Mouse (Mus musculus): ENCODE data around the gene Ei24. TPM values are rescaled to one million over a fixed set of nuclear protein-coding genes. Genes with fewer than 3 reads are reported as not detected.

Ei24 gene
- polyA plus RNA-seq (2015; fragmentation: Nextera tagmentation; extraction: Ambion mirVana) = 125 and 128 TPM in 2 replicates

DNA sequence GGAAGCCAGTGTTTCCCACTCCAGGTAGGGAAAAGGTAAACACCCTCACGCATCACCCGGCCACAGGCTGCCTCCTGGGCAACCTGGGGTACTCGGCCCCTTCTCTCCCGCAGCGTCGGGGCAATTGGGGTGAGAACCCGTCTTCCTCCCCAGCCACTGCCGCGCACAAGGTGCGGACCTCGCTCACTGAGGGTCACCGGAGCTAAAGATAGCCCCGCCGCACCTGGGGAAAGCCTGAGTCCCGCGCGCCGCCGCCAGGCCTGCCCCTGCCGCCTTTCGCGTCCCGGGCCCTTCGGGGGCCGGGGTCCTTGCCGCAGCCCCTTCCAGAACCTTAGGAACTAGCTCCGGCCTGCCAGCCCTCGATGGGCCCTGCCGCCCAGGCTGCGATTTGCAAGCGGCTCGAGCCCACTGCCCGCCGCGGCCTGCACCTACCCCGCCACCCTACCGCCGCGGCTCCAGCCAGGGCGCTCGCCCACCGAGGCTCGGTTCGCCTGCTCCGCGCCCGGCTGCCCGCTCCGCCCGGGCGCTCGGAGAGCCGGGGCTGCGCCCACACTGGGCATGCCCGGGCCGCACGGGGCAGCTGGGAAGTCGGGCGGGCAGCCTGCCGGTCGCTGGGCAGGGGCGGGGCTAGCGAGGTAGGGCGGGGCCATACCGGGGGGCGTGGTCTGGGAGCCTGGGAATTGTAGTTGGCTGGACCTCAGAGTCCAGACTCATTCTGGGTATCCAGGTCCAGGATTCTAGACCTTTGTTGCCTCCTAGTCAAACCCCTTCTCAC is at the start of gene Ei24:
Gene Ei24 (minus strand): TSS at position 613 of the 775 bp plus-strand sequence.
- H3K4me3 ChIP-seq (ENCODE audit: low read length) = peak within 1 kb of the TSS; percentile 71
- H3K4me2 ChIP-seq (ENCODE audit: low read length) = peak within 1 kb of the TSS; percentile 73
- H3K27me3 ChIP-seq (replicated peaks; ENCODE audit: control insufficient read depth, insufficient read depth, low read length) = no peaks in the 10 kb centered on the region
- peak within 1 kb of the TSS; percentile 56 for H3K27ac ChIP-seq (ENCODE audit: low read depth, low read length)
- under 1% methylated on average over 60 of the region's 66 CpGs for WGBS
- ATAC-seq = peak; percentile 99
- 0 out of 2 replicates have a peak, but pooled peaks cover 2% of the 10 kb centered on the region for H3K36me3 ChIP-seq (ENCODE audit: control insufficient read depth, insufficient read depth, low read length)
- peak within 1 kb of the TSS; percentile 86 for H3K9ac ChIP-seq (ENCODE audit: low read depth, low read length)
- peaks cover 11% of the 10 kb centered on the region for H3K4me1 ChIP-seq (ENCODE audit: control insufficient read depth, insufficient read depth, low read depth, low read length)
- no peaks in the 10 kb centered on the region for H3K9me3 ChIP-seq (ENCODE audit: control insufficient read depth, low read length)

DNA sequence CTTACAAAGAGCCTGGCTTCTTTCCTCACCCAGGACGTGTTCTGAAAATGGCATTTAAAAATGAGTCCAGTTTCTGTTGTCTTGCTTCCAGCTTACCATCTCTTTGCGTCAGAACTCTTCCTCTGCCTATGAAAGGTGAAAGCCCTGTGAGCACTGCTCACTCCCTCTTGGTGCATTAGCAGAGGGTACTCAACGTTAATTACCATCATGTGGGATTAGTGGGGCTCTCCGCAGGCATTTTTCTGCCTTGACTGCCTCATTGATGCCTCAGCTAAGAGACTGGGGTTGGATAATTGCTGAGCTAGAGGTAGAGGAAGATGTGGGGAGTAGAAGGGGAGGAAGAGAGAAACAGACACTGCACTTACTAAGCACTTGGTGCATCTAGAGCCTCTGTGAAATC is 49.2 kb upstream of the Ei24 start:
- no peaks in the 10 kb centered on the region for H3K9me3 ChIP-seq (ENCODE audit: control insufficient read depth, low read length)
- no peak overlapping the region for H3K4me2 ChIP-seq (ENCODE audit: low read length)
- no peak overlapping the region for H3K4me3 ChIP-seq (ENCODE audit: low read length)
- no peaks in the 10 kb centered on the region for H3K4me1 ChIP-seq (ENCODE audit: control insufficient read depth, insufficient read depth, low read depth, low read length)
- peaks cover 39% of the 10 kb centered on the region for H3K36me3 ChIP-seq (ENCODE audit: control insufficient read depth, insufficient read depth, low read length)
- H3K27me3 ChIP-seq (replicated peaks; ENCODE audit: control insufficient read depth, insufficient read depth, low read length) = no peaks in the 10 kb centered on the region
- 51% methylated on average over 4 of the region's 4 CpGs for WGBS
- ATAC-seq = no peak
- no peak overlapping the region for H3K9ac ChIP-seq (ENCODE audit: low read depth, low read length)
- H3K27ac ChIP-seq (ENCODE audit: low read depth, low read length) = no peak overlapping the region

GRCm38 (mm10) chr9:36833914-36834313 is 36.7 kb upstream of the Ei24 start:
- Histone ChIP-seq H3K4me2 (ENCODE audit: low read length) (peak overlapping the region; percentile 81), H3K27ac (ENCODE audit: low read depth, low read length) (peak overlapping the region; percentile 89), H3K9me3 (ENCODE audit: control insufficient read depth, low read length) (no peaks in the 10 kb centered on the region), H3K36me3 (ENCODE audit: control insufficient read depth, insufficient read depth, low read length) (no peaks in the 10 kb centered on the region), H3K9ac (ENCODE audit: low read depth, low read length) (peak overlapping the region; percentile 76), H3K27me3 (replicated peaks; ENCODE audit: control insufficient read depth, insufficient read depth, low read length) (no peaks in the 10 kb centered on the region), H3K4me1 (ENCODE audit: control insufficient read depth, insufficient read depth, low read depth, low read length) (peaks cover 21% of the 10 kb centered on the region), H3K4me3 (ENCODE audit: low read length) (peak overlapping the region; percentile 55)
- peak; percentile 13 for ATAC-seq
- 9% methylated on average over 3 of the region's 3 CpGs for WGBS

GRCm38 (mm10) chr9:36833043-36833881 is 36.1 kb upstream of the Ei24 start:
- Histone ChIP-seq H3K4me2 (ENCODE audit: low read length) (peak overlapping the region; percentile 81), H3K36me3 (ENCODE audit: control insufficient read depth, insufficient read depth, low read length) (no peaks in the 10 kb centered on the region), H3K9me3 (ENCODE audit: control insufficient read depth, low read length) (no peaks in the 10 kb centered on the region), H3K4me3 (ENCODE audit: low read length) (peak overlapping the region; percentile 55), H3K27ac (ENCODE audit: low read depth, low read length) (peak overlapping the region; percentile 89), H3K9ac (ENCODE audit: low read depth, low read length) (peak overlapping the region; percentile 76), H3K4me1 (ENCODE audit: control insufficient read depth, insufficient read depth, low read depth, low read length) (peaks cover 21% of the 10 kb centered on the region), H3K27me3 (replicated peaks; ENCODE audit: control insufficient read depth, insufficient read depth, low read length) (no peaks in the 10 kb centered on the region)
- ATAC-seq = peak; percentile 78
- under 1% methylated on average over 31 of the region's 31 CpGs for WGBS

DNA sequence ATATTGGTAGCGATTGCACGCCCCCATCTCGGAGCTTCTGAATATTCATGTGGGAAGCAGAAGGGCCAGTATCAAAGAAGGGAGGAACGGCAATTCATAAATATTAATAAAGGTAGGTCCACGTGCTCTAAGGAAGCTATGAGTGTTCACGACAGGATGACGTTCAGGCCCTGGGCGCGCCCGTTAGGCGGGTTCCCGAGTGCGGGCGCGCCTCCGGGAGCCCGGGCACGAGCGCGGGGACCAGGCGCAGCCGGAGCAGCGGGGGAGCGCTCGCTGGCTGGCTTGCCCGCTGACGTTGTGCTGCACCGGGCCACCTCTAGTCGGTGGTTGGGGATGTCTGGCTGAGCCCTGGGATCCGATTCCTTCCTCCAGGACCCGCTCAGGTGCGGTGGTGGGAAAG is 35.3 kb upstream of the Ei24 start:
- Histone ChIP-seq H3K9me3 (ENCODE audit: control insufficient read depth, low read length) (no peaks in the 10 kb centered on the region), H3K4me3 (ENCODE audit: low read length) (peak overlapping the region; percentile 55), H3K27me3 (replicated peaks; ENCODE audit: control insufficient read depth, insufficient read depth, low read length) (no peaks in the 10 kb centered on the region), H3K4me1 (ENCODE audit: control insufficient read depth, insufficient read depth, low read depth, low read length) (peaks cover 21% of the 10 kb centered on the region), H3K27ac (ENCODE audit: low read depth, low read length) (peak overlapping the region; percentile 89), H3K36me3 (ENCODE audit: control insufficient read depth, insufficient read depth, low read length) (no peaks in the 10 kb centered on the region), H3K4me2 (ENCODE audit: low read length) (peak overlapping the region; percentile 81), H3K9ac (ENCODE audit: low read depth, low read length) (peak overlapping the region; percentile 76)
- ATAC-seq = peak; percentile 93
- WGBS = 1% methylated on average over 27 of the region's 32 CpGs

DNA sequence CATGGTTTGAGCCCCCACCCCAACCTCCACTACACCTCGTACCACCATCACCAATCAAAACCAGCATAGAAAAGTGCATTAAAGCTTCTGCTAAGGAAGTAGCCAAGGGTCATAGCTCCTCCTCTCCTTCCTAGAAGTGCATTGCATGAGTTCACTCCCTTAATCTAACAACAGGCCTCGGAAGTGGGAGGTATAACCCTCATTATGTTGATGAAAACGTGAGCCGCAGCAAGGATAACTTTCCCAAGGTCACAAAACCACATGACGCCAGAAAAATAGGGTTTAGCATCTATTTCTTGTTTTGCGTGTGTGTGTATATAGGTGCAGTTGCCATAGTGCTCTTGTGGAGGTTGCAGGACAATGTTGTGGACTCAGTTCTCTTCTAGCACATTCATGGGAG is 34.2 kb upstream of the Ei24 start:
- Histone ChIP-seq H3K4me3 (ENCODE audit: low read length) (no peak overlapping the region), H3K9ac (ENCODE audit: low read depth, low read length) (no peak overlapping the region), H3K4me2 (ENCODE audit: low read length) (no peak overlapping the region), H3K4me1 (ENCODE audit: control insufficient read depth, insufficient read depth, low read depth, low read length) (peaks cover 21% of the 10 kb centered on the region), H3K9me3 (ENCODE audit: control insufficient read depth, low read length) (no peaks in the 10 kb centered on the region), H3K36me3 (ENCODE audit: control insufficient read depth, insufficient read depth, low read length) (no peaks in the 10 kb centered on the region), H3K27me3 (replicated peaks; ENCODE audit: control insufficient read depth, insufficient read depth, low read length) (no peaks in the 10 kb centered on the region), H3K27ac (ENCODE audit: low read depth, low read length) (no peak overlapping the region)
- WGBS = 70% methylated on average over 6 of the region's 6 CpGs
- no peak for ATAC-seq

DNA sequence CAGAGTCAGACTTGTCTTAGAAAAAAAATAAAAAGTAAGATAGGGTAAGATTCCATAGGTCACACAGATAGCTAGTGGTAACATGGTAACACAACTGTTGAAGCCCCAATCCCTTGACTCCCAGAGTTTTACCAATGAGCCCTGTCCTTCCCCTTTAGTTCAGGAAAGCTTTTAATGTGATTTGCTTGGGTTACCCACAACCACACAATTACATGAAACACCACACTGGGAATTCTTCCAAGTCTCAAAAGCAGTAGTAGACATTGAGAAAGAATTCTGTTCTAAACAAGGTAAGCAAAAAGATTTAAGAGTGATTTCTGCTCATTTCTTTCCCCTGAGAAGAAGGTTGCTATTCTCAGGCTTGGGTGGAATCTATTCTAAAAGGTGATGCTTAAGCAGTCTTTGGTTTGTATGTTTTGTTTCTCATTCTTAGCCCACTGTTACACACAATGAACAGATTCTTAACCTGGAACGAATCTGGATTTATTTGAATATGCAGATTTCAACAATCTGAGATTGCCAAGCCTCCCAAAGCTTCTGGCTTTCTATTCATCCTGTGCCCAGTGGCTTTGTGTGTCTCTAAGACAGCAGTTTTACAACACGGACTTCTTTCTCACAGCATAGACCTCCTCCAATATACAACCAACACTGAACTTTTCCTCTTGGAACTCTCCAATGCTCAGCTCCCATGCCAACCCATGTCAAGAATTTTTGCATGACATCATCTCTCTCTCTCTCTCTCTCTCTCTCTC is 29.6 kb upstream of the Ei24 start:
- H3K9me3 ChIP-seq (ENCODE audit: control insufficient read depth, low read length) = no peaks in the 10 kb centered on the region
- no peak overlapping the region for H3K27ac ChIP-seq (ENCODE audit: low read depth, low read length)
- no peaks in the 10 kb centered on the region for H3K27me3 ChIP-seq (replicated peaks; ENCODE audit: control insufficient read depth, insufficient read depth, low read length)
- no peaks in the 10 kb centered on the region for H3K36me3 ChIP-seq (ENCODE audit: control insufficient read depth, insufficient read depth, low read length)
- H3K4me2 ChIP-seq (ENCODE audit: low read length) = no peak overlapping the region
- WGBS = 34% methylated on average over 2 of the region's 2 CpGs
- no peak overlapping the region for H3K4me3 ChIP-seq (ENCODE audit: low read length)
- peaks cover 8% of the 10 kb centered on the region for H3K4me1 ChIP-seq (ENCODE audit: control insufficient read depth, insufficient read depth, low read depth, low read length)
- ATAC-seq = peak; percentile 70; the same call in 1 of the 2 replicates
- H3K9ac ChIP-seq (ENCODE audit: low read depth, low read length) = no peak overlapping the region

GRCm38 (mm10) chr9:36822024-36822423 is 24.8 kb upstream of the Ei24 start:
- H3K4me1 ChIP-seq (ENCODE audit: control insufficient read depth, insufficient read depth, low read depth, low read length) = peaks cover 12% of the 10 kb centered on the region
- peak overlapping the region; percentile 39; the same call in 1 of the 2 replicates for H3K9ac ChIP-seq (ENCODE audit: low read depth, low read length)
- peak; percentile 55 for ATAC-seq
- H3K27me3 ChIP-seq (replicated peaks; ENCODE audit: control insufficient read depth, insufficient read depth, low read length) = no peaks in the 10 kb centered on the region
- no peaks in the 10 kb centered on the region for H3K36me3 ChIP-seq (ENCODE audit: control insufficient read depth, insufficient read depth, low read length)
- H3K4me3 ChIP-seq (ENCODE audit: low read length) = peak overlapping the region; percentile 28
- H3K27ac ChIP-seq (ENCODE audit: low read depth, low read length) = peak overlapping the region; percentile 88
- H3K9me3 ChIP-seq (ENCODE audit: control insufficient read depth, low read length) = no peaks in the 10 kb centered on the region
- H3K4me2 ChIP-seq (ENCODE audit: low read length) = peak overlapping the region; percentile 52
- 7% methylated on average over 2 of the region's 2 CpGs for WGBS
